8 mouse cellular contexts compared by ENCODE assay signal in genomic region chr4:116807197-116808129, GRCm38 (mm10). TPM values are rescaled to one million over a fixed set of nuclear protein-coding genes. Genes with fewer than 3 reads are reported as not detected.
A peak's percentile ranks its signal among the peaks of the same experiment; 100 is the strongest.
DNase-seq lines count a peak whose midpoint lies in the region; ATAC-seq and TF ChIP-seq lines count a peak whose summit lies in the region.

TSS of gene Toe1 (minus strand) at chr4:116807640.
TSS of gene Mutyh (plus strand) at chr4:116807723.

- peak within 1 kb of the TSS; percentile 67 for H3K9ac ChIP-seq in lung, postnatal 0 days (replicated peaks; ENCODE audit: low read depth)

- no peak for TF ChIP-seq EP300 in lung, postnatal 0 days (IDR thresholded peaks at IDR 0.05)

- peak; percentile 41 for TF ChIP-seq CTCF in lung, postnatal 0 days (IDR thresholded peaks at IDR 0.05)

- peaks cover 47% of the 10 kb centered on the region for H3K36me3 ChIP-seq in hindbrain, embryonic 10.5 days
- peaks cover 9% of the 10 kb centered on the region; the same call in 1 of the 2 replicates for H3K36me3 ChIP-seq in lung, postnatal 0 days (ENCODE audit: insufficient read depth, low read length)

- peak within 1 kb of the TSS; percentile 72 for H3K4me3 ChIP-seq in hindbrain, embryonic 10.5 days
- peak within 1 kb of the TSS; percentile 77 for H3K4me3 ChIP-seq in lung, postnatal 0 days (ENCODE audit: low read depth, low read length)

- DNase-seq in MEL-GATA-1-ER (ENCODE audit: extremely low read depth, low read depth), result peak; percentile 91
- peak; percentile 90 for DNase-seq in cerebellum, adult 8-10 months
- DNase-seq in hindbrain, embryonic 10.5 days (ENCODE audit: low spot score), result peak; percentile 99
- peak; percentile 95 for DNase-seq in layer of hippocampus, adult 9-11 months
- peak; percentile 100 for DNase-seq in lung, postnatal 0 days (ENCODE audit: low spot score)
- peak; percentile 84 for DNase-seq in ovary, postnatal 14 days (ENCODE audit: low spot score)
- DNase-seq in thymus, postnatal 14 days, result peak; percentile 94

- peak within 1 kb of the TSS; percentile 63 for H3K4me2 ChIP-seq in lung, postnatal 0 days (replicated peaks; ENCODE audit: low read depth, low read length)

- H3K9me3 ChIP-seq in hindbrain, embryonic 10.5 days, result no peaks in the 10 kb centered on the region
- no peaks in the 10 kb centered on the region for H3K9me3 ChIP-seq in lung, postnatal 0 days (ENCODE audit: low read length)

- peak; percentile 95 for ATAC-seq in frontal cortex, adult (ENCODE audit: low TSS enrichment)
- peak; percentile 99 for ATAC-seq in lung, postnatal 0 days

- peaks cover 11% of the 10 kb centered on the region for H3K4me1 ChIP-seq in hindbrain, embryonic 10.5 days (replicated peaks)
- peaks cover 3% of the 10 kb centered on the region; the same call in 1 of the 2 replicates for H3K4me1 ChIP-seq in lung, postnatal 0 days (ENCODE audit: insufficient read depth, low read depth, low read length)

- no peaks in the 10 kb centered on the region for H3K27me3 ChIP-seq in hindbrain, embryonic 10.5 days (ENCODE audit: insufficient read depth, poor library complexity, severe bottlenecking)
- H3K27me3 ChIP-seq in lung, postnatal 0 days (replicated peaks; ENCODE audit: insufficient read depth, low read length), result no peaks in the 10 kb centered on the region

- WGBS in hindbrain, embryonic 10.5 days, result under 1% methylated on average over 58 of the region's 58 CpGs
- WGBS in lung, postnatal 0 days, result under 1% methylated on average over 58 of the region's 58 CpGs

- peak within 1 kb of the TSS; percentile 96 for H3K27ac ChIP-seq in hindbrain, embryonic 10.5 days
- peak within 1 kb of the TSS; percentile 79 for H3K27ac ChIP-seq in lung, postnatal 0 days (ENCODE audit: low read length)

RNA-seq across cellular contexts. Expression of gene Toe1, which starts in this region (rescaled TPM):
- polyA plus RNA-seq in hindbrain, embryonic 10.5 days (2016; fragmentation: Nextera tagmentation; extraction: Ambion mirVana), result 39.7 and 39.8 TPM in 2 replicates
- 19.6 and 20.7 TPM in 2 replicates for polyA plus RNA-seq in lung, postnatal 0 days (2015; fragmentation: Nextera tagmentation; extraction: Ambion mirVana)

RNA-seq across cellular contexts. Expression of gene Mutyh, which starts in this region (rescaled TPM):
- polyA plus RNA-seq in hindbrain, embryonic 10.5 days (2016; fragmentation: Nextera tagmentation; extraction: Ambion mirVana), result 23.1 and 28.2 TPM in 2 replicates
- 3.1 and 4.4 TPM in 2 replicates for polyA plus RNA-seq in lung, postnatal 0 days (2015; fragmentation: Nextera tagmentation; extraction: Ambion mirVana)

Comparison
In these comparisons a context has a peak if more than half of its experiments do, and no peak if none do; other contexts are left out.
1. Peak in every context shown above with its lines: DNase-seq, ATAC-seq, H3K4me3 ChIP-seq and H3K27ac ChIP-seq.